Mouse (Mus musculus): ENCODE data around the gene P4ha2.
A peak's percentile ranks its signal among the peaks of the same experiment; 100 is the strongest.

Gene P4ha2

GRCm38 (mm10) chr11:54100045-54100691, at the start of gene P4ha2:
P4ha2 (plus strand) TSS chr11:54100095.
- peak; percentile 32 for DNase-seq (ENCODE audit: low read depth)

- DNase-seq (ENCODE audit: low read depth), result no peak
Measured at GRCm38 (mm10) chr11:54050205-54050604, 49.7 kb upstream of the P4ha2 start.

GRCm38 (mm10) chr11:54051161-54051560, 48.7 kb upstream of the P4ha2 start:
- no peak for DNase-seq (ENCODE audit: low read depth)

- DNase-seq (ENCODE audit: low read depth), result no peak
Measured at GRCm38 (mm10) chr11:54052128-54052527, 47.8 kb upstream of the P4ha2 start.

- DNase-seq (ENCODE audit: low read depth), result no peak
Measured at GRCm38 (mm10) chr11:54053090-54053489, 46.8 kb upstream of the P4ha2 start.

- peak; percentile 76 for DNase-seq (ENCODE audit: low read depth)
Measured at GRCm38 (mm10) chr11:54054257-54054656, 45.6 kb upstream of the P4ha2 start.

GRCm38 (mm10) chr11:54056132-54056531, 43.8 kb upstream of the P4ha2 start:
- peak; percentile 47 for DNase-seq (ENCODE audit: low read depth)

GRCm38 (mm10) chr11:54057428-54057827, 42.5 kb upstream of the P4ha2 start:
- no peak for DNase-seq (ENCODE audit: low read depth)

- DNase-seq (ENCODE audit: low read depth), result no peak
Measured at GRCm38 (mm10) chr11:54058056-54058617, 41.8 kb upstream of the P4ha2 start.

GRCm38 (mm10) chr11:54058643-54059042, 41.3 kb upstream of the P4ha2 start:
- no peak for DNase-seq (ENCODE audit: low read depth)

GRCm38 (mm10) chr11:54059526-54059925, 40.4 kb upstream of the P4ha2 start:
- peak; percentile 15 for DNase-seq (ENCODE audit: low read depth)

- no peak for DNase-seq (ENCODE audit: low read depth)
Measured at GRCm38 (mm10) chr11:54060316-54060715, 39.6 kb upstream of the P4ha2 start.

GRCm38 (mm10) chr11:54062086-54062752, 37.7 kb upstream of the P4ha2 start:
- DNase-seq (ENCODE audit: low read depth), result no peak

GRCm38 (mm10) chr11:54062753-54063471, 37.0 kb upstream of the P4ha2 start:
- peak; percentile 83 for DNase-seq (ENCODE audit: low read depth)

- no peak for DNase-seq (ENCODE audit: low read depth)
Measured at GRCm38 (mm10) chr11:54063472-54063775, 36.5 kb upstream of the P4ha2 start.

- peak; percentile 13 for DNase-seq (ENCODE audit: low read depth)
Measured at GRCm38 (mm10) chr11:54064412-54064978, 35.4 kb upstream of the P4ha2 start.

GRCm38 (mm10) chr11:54065106-54065914, 34.6 kb upstream of the P4ha2 start:
- DNase-seq (ENCODE audit: low read depth), result peak; percentile 40

- peak; percentile 22 for DNase-seq (ENCODE audit: low read depth)
Measured at GRCm38 (mm10) chr11:54065915-54066178, 34.0 kb upstream of the P4ha2 start.

- no peak for DNase-seq (ENCODE audit: low read depth)
Measured at GRCm38 (mm10) chr11:54066400-54066799, 33.5 kb upstream of the P4ha2 start.

GRCm38 (mm10) chr11:54067318-54067995, 32.4 kb upstream of the P4ha2 start:
- DNase-seq (ENCODE audit: low read depth), result no peak

GRCm38 (mm10) chr11:54067996-54068519, 31.8 kb upstream of the P4ha2 start:
- DNase-seq (ENCODE audit: low read depth), result no peak

All from naive thymus-derived CD4-positive, alpha-beta T cell, adult 2 months (primary cell).